Mouse (Mus musculus) liver, adult (tissue): Measurements from ENCODE around the gene Crct1.

Source experiments
- GATA4 ChIP-seq: IDR thresholded peaks from 2 replicates; pipeline ENCODE4 v1.6.1; 2014; ENCODE audit warnings: mild to moderate bottlenecking, low read length; ENCODE audit not compliant: insufficient replicate concordance

Crct1 gene

GRCm38 (mm10) chr3:93015460-93016104, at the start of gene Crct1:
Gene Crct1, minus strand, starts transcription at chr3:93015687.
- no peak for TF ChIP-seq GATA4

GRCm38 (mm10) chr3:93052826-93053474, 37.5 kb upstream of the Crct1 start:
- TF ChIP-seq GATA4: no peak

- no peak for TF ChIP-seq GATA4
Measured at GRCm38 (mm10) chr3:93050182-93050581, 34.7 kb upstream of the Crct1 start.

GRCm38 (mm10) chr3:93031450-93031849, 16.0 kb upstream of the Crct1 start:
- no peak for TF ChIP-seq GATA4

GRCm38 (mm10) chr3:93025486-93025885, 10.0 kb upstream of the Crct1 start:
- no peak for TF ChIP-seq GATA4

GRCm38 (mm10) chr3:93023411-93024184, 8.1 kb upstream of the Crct1 start:
- no peak for TF ChIP-seq GATA4

GRCm38 (mm10) chr3:93021171-93021570, 5.7 kb upstream of the Crct1 start:
- no peak for TF ChIP-seq GATA4

- TF ChIP-seq GATA4: no peak
Measured at GRCm38 (mm10) chr3:93018960-93019359, 3.5 kb upstream of the Crct1 start, which contains the start of gene Lce1m. Gene Lce1m, minus strand, starts transcription at chr3:93019060.

- no peak for TF ChIP-seq GATA4
Measured at GRCm38 (mm10) chr3:93014871-93015270, 616 bp downstream of the Crct1 start.

- no peak for TF ChIP-seq GATA4
Measured at GRCm38 (mm10) chr3:93014378-93014801, 1.1 kb downstream of the Crct1 start.

- no peak for TF ChIP-seq GATA4
Measured at GRCm38 (mm10) chr3:93002843-93003242, 12.6 kb downstream of the Crct1 start.

GRCm38 (mm10) chr3:93000621-93001020, 14.9 kb downstream of the Crct1 start:
- TF ChIP-seq GATA4: no peak

GRCm38 (mm10) chr3:92998691-92999090, 16.8 kb downstream of the Crct1 start:
- TF ChIP-seq GATA4: no peak

GRCm38 (mm10) chr3:92991926-92992325, 23.6 kb downstream of the Crct1 start, which contains the start of gene Lce3f:
Gene Lce3f, plus strand, starts transcription at chr3:92992226.
- TF ChIP-seq GATA4: no peak

- TF ChIP-seq GATA4: no peak
Measured at GRCm38 (mm10) chr3:92978484-92978883, 37.0 kb downstream of the Crct1 start.

GRCm38 (mm10) chr3:92966761-92967160, 48.7 kb downstream of the Crct1 start, which contains the start of gene Lce3e:
Gene Lce3e, plus strand, starts transcription at chr3:92967061.
- TF ChIP-seq GATA4: no peak
